Mouse (Mus musculus) left cerebral cortex, postnatal 25 days (tissue): Measurements from ENCODE around the gene Tmem60. TPM values are rescaled to one million over a fixed set of nuclear protein-coding genes. Genes with fewer than 3 reads are reported as not detected.

Source experiments
- DNase-seq, 2 experiments: peaks; one replicate each; pipeline ENCODE4 v3.0.0; 2022; ENCODE audit warnings: low spot score in 2 of 2, mixed read lengths in 1 of 2
- intact Hi-C: fragments of 180-260 bp; cut with DNase I; formaldehyde crosslinking; loops from one replicate; pipeline ENCODE4 v1.15.1; 2025
- total RNA-seq, 2 experiments: library from RNA; stranded (reverse); gene quantifications; 2 replicates each; pipeline ENCODE4 v1.2.3; 2021

Tmem60 gene
- total RNA-seq, 2 experiments from 2014 or later = 23.1 to 23.9 TPM

GRCm38 (mm10) chr5:20904647-20905046, 22.7 kb downstream of the Tmem60 start:
- intact Hi-C loops = no loop called here
- no peak for DNase-seq

- intact Hi-C loops = no loop called here
- DNase-seq = no peak
These were observed 23.4 kb downstream of the Tmem60 start for GRCm38 (mm10) chr5:20905437-20905836.

GRCm38 (mm10) chr5:20906191-20906590, 24.2 kb downstream of the Tmem60 start:
- DNase-seq = no peak
- intact Hi-C loops = no loop called here

GRCm38 (mm10) chr5:20911741-20912140, 29.8 kb downstream of the Tmem60 start:
- DNase-seq = no peak
- intact Hi-C loops = loop anchor here (5.0 kb wide), 1 partner anchor 56 kb away; no protein-coding TSS in a partner anchor

- DNase-seq = peak; percentile 80 to 85
- intact Hi-C loops = loop anchor here (2.0 to 5.0 kb wide), 2 partner anchors 37 to 54 kb away; no protein-coding TSS in a partner anchor
These were observed 31.6 kb downstream of the Tmem60 start for GRCm38 (mm10) chr5:20913372-20914275.

GRCm38 (mm10) chr5:20918967-20919366, 37.0 kb downstream of the Tmem60 start:
- intact Hi-C loops = no loop called here
- no peak for DNase-seq

- peak in 1 of 2 experiments; percentile 47 for DNase-seq
- intact Hi-C loops = no loop called here
These were observed 37.6 kb downstream of the Tmem60 start for GRCm38 (mm10) chr5:20919566-20919965.

GRCm38 (mm10) chr5:20924608-20925007, 42.6 kb downstream of the Tmem60 start:
- no peak for DNase-seq
- intact Hi-C loops = no loop called here

GRCm38 (mm10) chr5:20925451-20925850, 43.5 kb downstream of the Tmem60 start:
- intact Hi-C loops = no loop called here
- DNase-seq = no peak

- no peak for DNase-seq
- intact Hi-C loops = no loop called here
These were observed 47.7 kb downstream of the Tmem60 start for GRCm38 (mm10) chr5:20929669-20930151.

- DNase-seq = no peak
- intact Hi-C loops = no loop called here
These were observed 48.4 kb downstream of the Tmem60 start for GRCm38 (mm10) chr5:20930430-20930829.

GRCm38 (mm10) chr5:20931300-20931699, 49.3 kb downstream of the Tmem60 start:
- no peak for DNase-seq
- intact Hi-C loops = no loop called here

GRCm38 (mm10) chr5:20932585-20932984, 50.6 kb downstream of the Tmem60 start:
- intact Hi-C loops = no loop called here

GRCm38 (mm10) chr5:20935934-20936333, 53.9 kb downstream of the Tmem60 start:
- DNase-seq = no peak
- intact Hi-C loops = no loop called here

More at GRCm38 (mm10) chr5:20932585-20932984, 50.6 kb downstream of the Tmem60 start:
- DNase-seq = no peak

Other genes starting within 250 kb of the Tmem60 start
- 10 to 100 TPM; 18.8 to 20.1 TPM for gene Phtf2, start 67 bp upstream of the Tmem60 start, total RNA-seq
- gene Rsbn1l, start 74.2 kb downstream of the Tmem60 start, total RNA-seq = 10 to 100 TPM; 16.3 to 16.4 TPM
- gene Ptpn12, start 173.7 kb downstream of the Tmem60 start, total RNA-seq = 10 to 100 TPM; 38.1 to 38.8 TPM